Mouse (Mus musculus) lung, postnatal 0 days (tissue): ENCODE measurements around the gene Ctrl.

Source experiments
- CTCF ChIP-seq: IDR thresholded peaks from 2 replicates; pipeline ENCODE4 v1.5.1; 2016; ENCODE audit warnings: antibody characterized with exemption, mild to moderate bottlenecking
- EP300 ChIP-seq: IDR thresholded peaks from 2 replicates; pipeline ENCODE4 v1.6.1; 2016; ENCODE audit warnings: antibody characterized with exemption, mild to moderate bottlenecking, control low read depth

- TF ChIP-seq EP300 (no peak), CTCF (no peak)
Measured at GRCm38 (mm10) chr8:105943321-105943739, 9.7 kb upstream of the Ctrl start, which contains the start of gene Lcat.
